Mouse (Mus musculus) gastrocnemius, adult 18-20 months (tissue): ENCODE data around the gene Ppt1. TPM values are rescaled to one million over a fixed set of nuclear protein-coding genes. Genes with fewer than 3 reads are reported as not detected.

Experiments
- DNase-seq: peaks from one replicate; pipeline ENCODE4 v3.0.0; 2021; ENCODE audit warnings: low spot score
- total RNA-seq, 2 experiments: library from RNA; stranded (reverse); gene quantifications; 2 replicates each; pipeline ENCODE4 v1.2.3; 2021

Gene Ppt1
- total RNA-seq, 2 experiments from 2014 or later, result 11.4 to 12.7 TPM

GRCm38 (mm10) chr4:122903709-122904108 is 67.7 kb downstream of the Ppt1 start:
- no peak for DNase-seq

GRCm38 (mm10) chr4:122905359-122905758 is 69.3 kb downstream of the Ppt1 start:
- DNase-seq, result no peak

Other genes starting within 250 kb of the Ppt1 start
- gene 9530002B09Rik, start 147.0 kb upstream of the Ppt1 start, total RNA-seq, result not detected
- gene Cap1, start 49.8 kb downstream of the Ppt1 start, total RNA-seq, result 10 to 100 TPM; 16.7 to 25.5 TPM
- gene Mfsd2a, start 124.9 kb downstream of the Ppt1 start, total RNA-seq, result under 1 TPM; 0.39 to 0.81 TPM
- gene Mycl, start 159.4 kb downstream of the Ppt1 start, total RNA-seq, result under 1 TPM; 0.12 to 0.64 TPM
- gene Trit1, start 180.4 kb downstream of the Ppt1 start, total RNA-seq, result 1 to 10 TPM; 6.5 to 6.8 TPM